Mouse (Mus musculus) lung, adult 2 months (tissue): Measurements from ENCODE around the gene Gm6899.

Source experiments
- CTCF ChIP-seq: fragments of 200-500 bp; IDR thresholded peaks from 2 replicates; pipeline ENCODE4 v1.5.1; 2011; ENCODE audit warnings: mild to moderate bottlenecking, low read length, control low read depth; ENCODE audit not compliant: insufficient read depth
- POLR2A ChIP-seq: fragments of 200-500 bp; IDR thresholded peaks from 2 replicates; pipeline ENCODE4 v1.6.1; 2011; ENCODE audit warnings: low read depth, mild to moderate bottlenecking, control low read depth, low read length, borderline replicate concordance; ENCODE audit errors: extremely low read depth

DNA sequence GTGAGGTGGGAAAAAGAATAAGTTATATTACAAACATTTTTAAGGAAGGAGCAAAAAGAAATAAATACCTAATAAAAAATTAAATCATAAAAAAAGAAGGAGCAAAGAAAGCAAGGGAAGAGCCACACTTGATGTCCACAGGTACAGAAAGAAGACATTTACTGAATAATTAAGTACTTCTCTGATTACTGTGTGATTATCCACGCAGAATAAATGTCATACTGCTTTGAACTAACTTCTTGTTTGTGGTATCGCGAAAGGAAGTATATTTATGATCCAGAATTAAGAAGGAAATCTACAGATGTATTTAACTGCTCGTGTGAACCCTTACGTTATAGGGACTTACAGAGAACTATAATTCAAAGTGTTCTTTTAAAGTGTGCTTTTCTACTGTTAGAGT, 29.7 kb downstream of the Gm6899 start:
- TF ChIP-seq CTCF (no peak), POLR2A (no peak)
